Mouse (Mus musculus): ENCODE results near the gene Bahd1.
A peak's percentile ranks its signal among the peaks of the same experiment; 100 is the strongest.

Gene Bahd1

DNA sequence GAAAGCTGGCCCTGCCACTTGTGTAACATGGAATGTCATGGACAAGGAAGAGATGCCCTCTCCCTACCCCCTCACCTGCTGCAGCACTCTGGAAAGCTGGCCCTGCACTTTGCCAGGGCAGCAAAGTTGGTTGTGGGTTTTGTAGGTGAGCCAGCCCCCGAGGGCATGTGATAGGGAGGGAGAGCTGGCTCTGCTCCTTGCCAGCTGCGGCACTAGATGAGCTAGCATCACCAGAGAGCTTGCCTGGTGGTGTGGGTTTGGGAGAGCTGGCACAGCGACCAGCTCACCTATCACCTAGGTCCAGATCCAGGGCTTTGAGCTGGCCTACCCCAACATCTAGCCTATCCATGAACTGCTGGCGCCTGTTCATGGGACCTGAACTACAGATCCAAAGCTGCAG lies 48.6 kb downstream of the Bahd1 start:
- DNase-seq = no peak

DNA sequence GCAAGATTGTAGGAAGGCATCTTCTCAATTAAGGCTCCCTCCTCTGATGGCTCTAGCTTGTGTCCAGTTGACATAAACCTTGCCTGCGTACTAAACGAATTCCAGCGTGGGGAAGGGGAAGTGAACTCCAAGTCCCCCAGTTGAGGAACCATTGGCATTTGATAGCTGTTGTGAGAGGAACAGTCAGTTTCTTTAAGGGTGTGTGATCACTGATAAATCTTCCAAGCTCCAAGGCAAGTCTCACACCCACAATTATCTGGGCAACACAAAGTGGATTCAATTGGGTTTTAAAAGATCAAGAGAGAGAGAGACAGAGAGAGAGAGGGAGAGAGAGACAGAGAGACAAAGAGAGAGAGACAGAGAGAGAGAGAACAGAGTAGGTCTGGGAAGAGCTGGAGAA lies 49.5 kb downstream of the Bahd1 start:
- DNase-seq = no peak

DNA sequence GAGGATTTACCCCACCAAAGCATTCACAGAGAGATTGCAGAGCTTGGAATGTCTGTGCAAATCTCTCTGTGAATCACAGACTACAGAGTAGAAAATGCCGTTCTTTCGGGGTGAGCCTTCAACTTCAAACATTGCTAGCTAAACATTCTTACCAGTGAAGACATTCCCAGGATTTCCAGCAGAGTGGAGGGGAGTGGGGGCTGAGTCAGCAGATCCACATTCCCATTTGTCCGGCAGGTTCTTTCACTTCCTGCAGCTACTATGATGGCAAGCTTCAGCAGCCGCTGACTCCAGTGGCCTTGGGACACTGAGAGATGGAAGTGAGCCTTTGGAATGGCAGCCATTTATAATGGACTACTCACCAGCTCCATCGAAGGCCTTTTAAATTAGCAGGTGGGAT lies 56.3 kb downstream of the Bahd1 start:
- DNase-seq = no peak

DNA sequence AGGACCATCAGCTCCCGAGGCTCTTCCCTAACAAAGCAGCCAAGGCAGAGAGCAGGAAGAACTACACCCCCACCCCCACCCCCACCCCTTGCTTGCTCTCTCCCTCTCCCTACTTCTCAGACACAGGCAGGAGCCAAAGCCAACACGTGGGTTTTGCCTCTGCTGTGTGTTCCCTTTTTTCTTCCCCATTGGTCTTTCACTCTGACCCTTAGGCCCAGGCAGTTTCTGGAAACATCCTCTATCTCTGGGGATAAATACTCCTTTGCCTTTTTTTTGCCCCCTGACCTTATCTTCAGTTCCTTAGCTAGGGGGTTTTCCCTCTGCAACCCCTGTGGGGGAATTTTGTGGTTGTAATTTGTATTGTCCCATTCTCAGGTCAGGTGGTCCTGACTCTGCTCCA lies 59.5 kb downstream of the Bahd1 start:
- DNase-seq = no peak

DNA sequence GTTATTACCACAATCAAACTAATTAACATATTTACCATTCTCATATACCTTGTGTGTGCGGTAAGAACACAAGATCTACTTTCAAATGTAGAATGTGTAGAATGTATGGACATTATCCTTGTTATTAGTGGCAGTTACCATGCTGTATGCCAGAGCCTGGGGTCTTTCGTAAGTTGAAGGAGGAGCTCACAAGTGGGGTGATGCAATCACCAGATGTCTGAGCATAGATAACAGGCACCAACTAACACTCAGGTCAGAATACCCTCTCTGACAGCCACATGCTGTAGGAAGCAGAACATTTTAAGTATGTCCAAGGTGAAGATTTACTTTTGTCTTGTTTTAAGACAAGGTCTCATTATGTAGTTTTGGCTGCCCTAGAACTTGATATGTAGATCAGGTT lies 60.2 kb downstream of the Bahd1 start:
- no peak for DNase-seq

DNA sequence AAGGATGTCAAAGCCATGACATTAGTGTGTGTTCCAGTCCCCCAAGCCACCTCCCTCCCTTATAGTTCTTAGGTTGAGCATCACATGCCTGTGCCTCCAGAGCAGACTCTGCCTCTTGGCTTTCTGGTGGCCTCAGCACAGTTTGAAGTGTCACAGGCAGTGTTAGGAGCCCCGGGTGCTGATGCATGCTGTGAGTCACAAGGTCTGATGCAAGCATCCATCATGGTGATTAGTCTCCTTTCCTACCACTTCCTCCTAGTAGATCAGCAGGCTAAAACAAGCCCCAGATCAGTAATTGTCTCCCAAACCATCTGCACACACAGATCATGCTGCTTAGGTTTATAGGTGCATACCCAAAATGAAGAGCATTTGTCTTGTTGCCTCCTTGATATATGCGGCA lies 61.4 kb downstream of the Bahd1 start:
- DNase-seq = no peak

DNA sequence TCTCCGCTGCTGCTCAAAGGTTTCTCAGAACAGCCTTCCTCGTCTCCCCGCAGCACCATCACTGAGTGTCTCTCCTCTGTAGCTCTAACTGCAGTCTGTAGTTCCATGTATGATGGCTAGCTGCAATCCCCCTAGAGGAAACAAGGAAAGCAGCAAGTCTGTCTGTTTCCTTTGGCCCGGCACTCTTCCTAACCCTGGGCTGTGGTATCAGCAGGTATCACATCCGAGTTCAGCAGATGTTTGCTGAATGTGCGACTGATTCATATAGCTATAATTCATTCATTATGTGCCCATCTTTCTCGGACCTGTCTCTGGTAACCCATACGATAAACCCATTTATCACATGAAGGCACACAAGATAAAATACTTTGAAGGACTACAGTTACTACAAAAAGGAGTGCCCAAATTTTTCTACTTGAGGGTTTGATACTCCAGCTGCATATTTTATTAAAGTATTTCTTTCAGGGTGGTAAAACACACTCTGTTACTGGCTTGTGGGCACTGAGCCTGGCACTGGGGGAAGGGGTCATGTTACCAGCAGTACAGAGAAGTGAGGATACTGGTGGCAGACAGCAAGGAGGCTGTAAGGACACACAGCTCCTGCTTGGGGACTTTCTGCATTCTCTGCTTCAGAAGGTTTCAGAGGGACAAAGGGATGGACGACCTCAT lies 63.0 kb downstream of the Bahd1 start:
- no peak for DNase-seq

DNA sequence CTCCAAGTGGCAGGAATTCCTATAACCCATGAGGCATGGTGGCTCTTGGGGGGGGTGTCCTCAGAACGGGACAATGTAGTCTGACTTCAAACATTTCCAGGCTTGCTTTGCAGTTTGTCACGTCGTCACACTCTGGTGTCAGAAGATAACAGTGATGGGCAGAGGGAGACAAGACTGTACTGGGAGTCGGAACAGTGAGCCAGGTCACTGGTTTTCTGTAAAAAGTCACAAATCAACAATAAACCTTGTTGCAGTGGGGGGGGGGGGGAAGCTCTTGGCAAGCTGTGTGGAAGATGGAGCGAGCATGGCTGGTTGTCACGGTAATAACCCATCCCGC lies 63.5 kb downstream of the Bahd1 start:
- no peak for DNase-seq

DNA sequence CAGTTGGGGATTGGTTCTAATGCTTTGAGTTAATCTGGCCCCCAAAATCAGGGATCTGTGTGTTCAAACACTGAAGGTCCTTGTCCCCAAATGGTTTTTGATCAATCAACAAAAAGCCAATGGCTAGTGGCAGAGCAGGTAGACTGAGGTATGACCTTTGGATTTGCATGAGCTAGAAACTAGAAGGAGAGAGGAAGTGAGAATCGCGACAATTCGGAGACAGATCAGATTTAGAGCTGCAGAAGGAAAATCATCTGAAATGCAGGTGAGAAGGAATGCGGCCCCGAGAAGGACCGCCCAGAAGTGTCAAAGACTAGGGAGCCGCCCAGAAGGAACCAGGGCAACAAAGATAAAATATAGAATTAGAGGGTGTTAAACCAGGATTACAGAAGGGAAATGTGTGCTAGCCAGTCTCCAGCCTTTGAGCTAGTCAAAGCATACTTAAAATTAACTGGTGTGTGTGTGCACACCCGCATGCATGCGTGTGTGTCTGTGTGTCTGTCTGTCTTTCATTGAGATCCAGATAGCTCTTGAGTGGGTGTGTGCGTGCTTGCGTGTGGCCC lies 69.5 kb downstream of the Bahd1 start:
- DNase-seq = no peak

DNA sequence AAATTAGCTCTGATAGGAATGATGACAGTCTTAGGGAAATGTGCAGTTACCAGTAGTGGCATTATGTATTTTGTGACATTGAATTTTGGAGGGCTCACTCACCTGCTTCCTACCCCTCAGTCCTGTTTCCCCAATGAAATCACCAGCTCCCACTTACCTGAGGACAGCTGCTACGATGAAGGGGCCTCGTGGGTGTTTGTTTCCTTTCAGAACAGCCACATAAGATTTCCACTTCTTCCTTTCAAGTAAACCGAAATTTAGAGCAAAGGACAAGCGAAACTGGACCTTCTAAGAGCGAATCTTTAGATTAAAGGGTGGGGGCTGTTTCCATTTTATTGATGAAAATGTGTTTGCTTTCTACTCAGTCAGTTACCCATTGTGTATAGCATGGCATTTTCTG lies 71.9 kb downstream of the Bahd1 start:
- DNase-seq = no peak

DNA sequence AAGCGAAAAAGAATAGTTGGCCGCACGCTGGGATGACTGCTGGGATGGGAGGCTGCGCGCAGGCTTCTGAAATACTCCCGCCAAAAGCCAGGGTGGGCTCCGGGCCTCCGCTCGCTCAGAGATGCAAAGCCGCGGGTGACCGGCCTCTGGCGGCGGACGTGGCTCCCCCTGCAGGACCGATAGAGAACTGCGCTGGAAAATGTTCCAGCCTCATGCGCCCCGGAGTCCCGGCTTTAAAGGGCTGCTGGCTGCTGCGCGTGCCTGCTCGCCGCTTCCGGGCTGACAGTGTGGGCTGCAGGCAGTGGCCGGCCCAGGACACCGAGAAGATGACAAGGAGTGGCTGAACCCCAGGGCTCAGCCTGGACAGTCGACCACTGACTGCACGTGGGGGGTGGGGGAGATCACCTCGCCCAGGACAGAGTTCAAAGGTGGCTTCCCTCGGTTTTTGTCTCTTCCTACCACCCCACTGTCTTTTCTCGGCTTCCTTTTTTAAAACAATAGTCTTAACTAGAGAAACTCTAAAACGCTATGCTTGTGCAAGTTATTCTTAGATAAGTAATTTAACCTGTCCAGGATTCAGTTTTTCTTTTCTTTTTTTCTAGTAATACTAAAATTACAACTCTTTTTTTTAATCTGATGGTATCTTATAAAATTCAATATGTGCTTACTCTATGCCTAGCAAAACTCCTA lies 72.7 kb downstream of the Bahd1 start:
- DNase-seq = peak; percentile 83

All from right cerebral cortex, postnatal 4 days (tissue).